Mouse (Mus musculus): ENCODE measurements around the gene Rab5c. TPM values are rescaled to one million over a fixed set of nuclear protein-coding genes. Genes with fewer than 3 reads are reported as not detected.

Rab5c gene
- polyA plus RNA-seq, 1 experiment from 2014 or later, result 142 TPM

GRCm38 (mm10) chr11:100720345-100720744 lies 17.7 kb downstream of the Rab5c start:
- Histone ChIP-seq H3K4me2 (ENCODE audit: low read length) (no peak overlapping the region), H3K4me3 (ENCODE audit: low read depth, low read length) (no peak overlapping the region), H3K27ac (ENCODE audit: low read depth, low read length) (no peak overlapping the region), H3K9ac (ENCODE audit: low read length) (no peak overlapping the region), H3K4me1 (ENCODE audit: control insufficient read depth, insufficient read depth, low read length) (no peaks in the 10 kb centered on the region), H3K9me3 (replicated peaks; ENCODE audit: control insufficient read depth, low read length) (no peaks in the 10 kb centered on the region), H3K27me3 (replicated peaks; ENCODE audit: control insufficient read depth, insufficient read depth, low read length) (no peaks in the 10 kb centered on the region), H3K36me3 (ENCODE audit: control insufficient read depth, insufficient read depth, low read length) (peaks cover 46% of the 10 kb centered on the region)
- no peak for DNase-seq (ENCODE audit: low spot score)
- ATAC-seq, result no peak
- WGBS, result 80% methylated on average over 5 of the region's 5 CpGs

- Histone ChIP-seq H3K36me3 (ENCODE audit: control insufficient read depth, insufficient read depth, low read length) (peaks cover 50% of the 10 kb centered on the region), H3K4me1 (ENCODE audit: control insufficient read depth, insufficient read depth, low read length) (no peaks in the 10 kb centered on the region), H3K4me2 (ENCODE audit: low read length) (no peak overlapping the region), H3K9ac (ENCODE audit: low read length) (no peak overlapping the region), H3K27me3 (replicated peaks; ENCODE audit: control insufficient read depth, insufficient read depth, low read length) (no peaks in the 10 kb centered on the region), H3K9me3 (replicated peaks; ENCODE audit: control insufficient read depth, low read length) (no peaks in the 10 kb centered on the region), H3K4me3 (ENCODE audit: low read depth, low read length) (no peak overlapping the region), H3K27ac (ENCODE audit: low read depth, low read length) (no peak overlapping the region)
- no peak for DNase-seq (ENCODE audit: low spot score)
- WGBS, result 93% methylated on average over 11 of the region's 11 CpGs
- ATAC-seq, result no peak
Measured at GRCm38 (mm10) chr11:100719893-100720292, 18.1 kb downstream of the Rab5c start.

DNA sequence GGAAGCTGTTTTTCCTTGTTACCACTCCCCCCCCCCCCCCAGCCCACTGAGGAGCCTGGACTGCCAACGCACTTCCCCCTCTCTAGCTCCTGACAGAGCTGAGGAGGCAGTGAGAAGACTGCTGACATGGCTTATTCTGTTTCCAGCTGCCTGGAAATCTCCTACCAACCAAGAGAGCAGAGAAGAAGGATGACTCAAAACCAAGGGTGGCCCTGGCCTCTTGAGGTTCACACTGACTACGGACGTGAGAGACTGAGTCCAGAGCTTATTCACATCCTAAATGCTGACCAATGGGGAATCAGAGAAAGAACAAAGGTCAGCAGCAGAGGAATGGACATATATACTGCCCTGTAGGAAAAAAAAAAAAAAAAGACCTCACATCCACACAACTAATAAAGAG lies 18.7 kb downstream of the Rab5c start:
- Histone ChIP-seq H3K36me3 (ENCODE audit: control insufficient read depth, insufficient read depth, low read length) (peaks cover 53% of the 10 kb centered on the region), H3K9me3 (replicated peaks; ENCODE audit: control insufficient read depth, low read length) (no peaks in the 10 kb centered on the region), H3K27me3 (replicated peaks; ENCODE audit: control insufficient read depth, insufficient read depth, low read length) (no peaks in the 10 kb centered on the region), H3K4me2 (ENCODE audit: low read length) (no peak overlapping the region), H3K4me3 (ENCODE audit: low read depth, low read length) (no peak overlapping the region), H3K4me1 (ENCODE audit: control insufficient read depth, insufficient read depth, low read length) (no peaks in the 10 kb centered on the region), H3K9ac (ENCODE audit: low read length) (no peak overlapping the region), H3K27ac (ENCODE audit: low read depth, low read length) (no peak overlapping the region)
- ATAC-seq (no peak), DNase-seq (ENCODE audit: low spot score) (no peak)
- 97% methylated on average over 3 of the region's 3 CpGs for whole genome bisulfite sequencing

- H3K27ac ChIP-seq (ENCODE audit: low read depth, low read length), result no peak overlapping the region
- no peak overlapping the region for H3K4me2 ChIP-seq (ENCODE audit: low read length)
- WGBS, result 90% methylated on average over 4 of the region's 4 CpGs
- H3K4me1 ChIP-seq (ENCODE audit: control insufficient read depth, insufficient read depth, low read length), result peaks cover 3% of the 10 kb centered on the region
- H3K27me3 ChIP-seq (replicated peaks; ENCODE audit: control insufficient read depth, insufficient read depth, low read length), result no peaks in the 10 kb centered on the region
- H3K9ac ChIP-seq (ENCODE audit: low read length), result no peak overlapping the region
- ATAC-seq (no peak), DNase-seq (ENCODE audit: low spot score) (no peak)
- H3K36me3 ChIP-seq (ENCODE audit: control insufficient read depth, insufficient read depth, low read length), result peaks cover 53% of the 10 kb centered on the region
- no peaks in the 10 kb centered on the region for H3K9me3 ChIP-seq (replicated peaks; ENCODE audit: control insufficient read depth, low read length)
- no peak overlapping the region for H3K4me3 ChIP-seq (ENCODE audit: low read depth, low read length)
Measured at GRCm38 (mm10) chr11:100718866-100719265, 19.1 kb downstream of the Rab5c start.

- no peak overlapping the region for H3K9ac ChIP-seq (ENCODE audit: low read length)
- no peaks in the 10 kb centered on the region for H3K27me3 ChIP-seq (replicated peaks; ENCODE audit: control insufficient read depth, insufficient read depth, low read length)
- 93% methylated on average over 7 of the region's 7 CpGs for WGBS
- H3K36me3 ChIP-seq (ENCODE audit: control insufficient read depth, insufficient read depth, low read length), result peaks cover 53% of the 10 kb centered on the region
- no peak overlapping the region for H3K4me2 ChIP-seq (ENCODE audit: low read length)
- DNase-seq (ENCODE audit: low spot score) (no peak), ATAC-seq (no peak)
- H3K9me3 ChIP-seq (replicated peaks; ENCODE audit: control insufficient read depth, low read length), result no peaks in the 10 kb centered on the region
- no peak overlapping the region for H3K27ac ChIP-seq (ENCODE audit: low read depth, low read length)
- H3K4me3 ChIP-seq (ENCODE audit: low read depth, low read length), result no peak overlapping the region
- H3K4me1 ChIP-seq (ENCODE audit: control insufficient read depth, insufficient read depth, low read length), result peaks cover 5% of the 10 kb centered on the region
Measured at GRCm38 (mm10) chr11:100718462-100718861, 19.6 kb downstream of the Rab5c start.

GRCm38 (mm10) chr11:100716649-100717048 lies 21.4 kb downstream of the Rab5c start:
- Histone ChIP-seq H3K9me3 (replicated peaks; ENCODE audit: control insufficient read depth, low read length) (no peaks in the 10 kb centered on the region), H3K4me1 (ENCODE audit: control insufficient read depth, insufficient read depth, low read length) (peaks cover 9% of the 10 kb centered on the region), H3K4me3 (ENCODE audit: low read depth, low read length) (no peak overlapping the region), H3K9ac (ENCODE audit: low read length) (no peak overlapping the region), H3K27ac (ENCODE audit: low read depth, low read length) (no peak overlapping the region), H3K27me3 (replicated peaks; ENCODE audit: control insufficient read depth, insufficient read depth, low read length) (no peaks in the 10 kb centered on the region), H3K36me3 (ENCODE audit: control insufficient read depth, insufficient read depth, low read length) (peaks cover 50% of the 10 kb centered on the region), H3K4me2 (ENCODE audit: low read length) (no peak overlapping the region)
- WGBS, result 78% methylated on average over 3 of the region's 3 CpGs
- DNase-seq (ENCODE audit: low spot score) (no peak), ATAC-seq (no peak)

GRCm38 (mm10) chr11:100714948-100715347 lies 23.1 kb downstream of the Rab5c start:
- 71% methylated on average over 6 of the region's 6 CpGs for WGBS
- no peak overlapping the region for H3K4me3 ChIP-seq (ENCODE audit: low read depth, low read length)
- peaks cover 14% of the 10 kb centered on the region for H3K4me1 ChIP-seq (ENCODE audit: control insufficient read depth, insufficient read depth, low read length)
- peaks cover 58% of the 10 kb centered on the region for H3K36me3 ChIP-seq (ENCODE audit: control insufficient read depth, insufficient read depth, low read length)
- no peaks in the 10 kb centered on the region for H3K27me3 ChIP-seq (replicated peaks; ENCODE audit: control insufficient read depth, insufficient read depth, low read length)
- H3K9ac ChIP-seq (ENCODE audit: low read length), result no peak overlapping the region
- no peak overlapping the region for H3K27ac ChIP-seq (ENCODE audit: low read depth, low read length)
- DNase-seq (ENCODE audit: low spot score), result no peak
- H3K4me2 ChIP-seq (ENCODE audit: low read length), result no peak overlapping the region
- no peak for ATAC-seq
- no peaks in the 10 kb centered on the region for H3K9me3 ChIP-seq (replicated peaks; ENCODE audit: control insufficient read depth, low read length)

- H3K36me3 ChIP-seq (ENCODE audit: control insufficient read depth, insufficient read depth, low read length), result peaks cover 57% of the 10 kb centered on the region
Measured at GRCm38 (mm10) chr11:100714534-100714915, 23.5 kb downstream of the Rab5c start.

DNA sequence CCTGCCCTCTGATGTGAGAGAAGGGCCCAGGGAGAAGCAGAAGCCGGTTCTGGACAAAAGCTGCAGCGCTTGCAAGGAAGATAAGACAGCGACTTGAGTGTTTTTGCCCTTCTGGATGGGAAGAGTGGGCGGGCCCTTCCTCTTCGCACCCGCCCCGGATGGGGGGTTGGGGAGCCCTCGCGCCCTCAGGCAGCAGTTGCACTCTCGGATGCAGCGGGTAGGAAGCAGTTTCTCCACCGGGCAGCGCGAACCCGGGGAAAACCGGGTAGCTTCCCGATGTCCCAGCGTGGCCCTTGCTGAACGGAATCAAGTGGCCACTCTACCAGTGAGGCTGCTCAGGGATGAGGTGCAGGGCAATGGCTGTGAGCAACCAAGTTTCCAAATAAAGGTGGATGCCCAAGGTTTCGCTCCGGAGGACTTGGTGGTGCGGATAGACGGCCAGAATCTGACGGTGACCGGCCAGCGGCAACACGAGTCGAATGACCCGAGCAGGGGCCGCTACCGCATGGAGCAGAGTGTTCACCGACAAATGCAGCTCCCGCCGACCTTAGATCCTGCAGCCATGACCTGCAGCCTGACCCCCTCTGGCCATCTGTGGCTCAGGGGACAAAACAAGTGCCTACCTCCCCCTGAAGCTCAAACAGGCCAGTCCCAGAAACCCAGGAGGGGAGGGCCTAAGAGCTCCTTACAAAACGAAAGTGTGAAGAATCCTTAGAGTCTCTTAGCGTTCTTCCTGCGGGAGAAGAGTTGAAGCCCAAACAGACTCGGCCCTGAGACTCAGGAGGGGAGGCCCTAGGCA lies 24.1 kb downstream of the Rab5c start, which contains the start of gene Hspb9:
Hspb9 (plus strand) TSS at position 116 of the 799 bp plus-strand sequence.
- peaks cover 59% of the 10 kb centered on the region for H3K36me3 ChIP-seq (ENCODE audit: control insufficient read depth, insufficient read depth, low read length)
- H3K4me2 ChIP-seq (ENCODE audit: low read length), result peak within 1 kb of the TSS; percentile 31
- H3K9ac ChIP-seq (ENCODE audit: low read length), result peak within 1 kb of the TSS; percentile 54; the same call in 1 of the 2 replicates
- no peak for ATAC-seq
- H3K27me3 ChIP-seq (replicated peaks; ENCODE audit: control insufficient read depth, insufficient read depth, low read length), result no peaks in the 10 kb centered on the region
- DNase-seq (ENCODE audit: low spot score), result peak; percentile 39
- 8% methylated on average over 38 of the region's 38 CpGs for WGBS
- peaks cover 14% of the 10 kb centered on the region for H3K4me1 ChIP-seq (ENCODE audit: control insufficient read depth, insufficient read depth, low read length)
- H3K4me3 ChIP-seq (ENCODE audit: low read depth, low read length), result no peak within 1 kb of the TSS
- no peak within 1 kb of the TSS for H3K27ac ChIP-seq (ENCODE audit: low read depth, low read length)
- no peaks in the 10 kb centered on the region for H3K9me3 ChIP-seq (replicated peaks; ENCODE audit: control insufficient read depth, low read length)

More at GRCm38 (mm10) chr11:100714534-100714915, 23.5 kb downstream of the Rab5c start:
- H3K4me3 ChIP-seq (ENCODE audit: low read depth, low read length), result no peak overlapping the region
- H3K4me1 ChIP-seq (ENCODE audit: control insufficient read depth, insufficient read depth, low read length), result peaks cover 14% of the 10 kb centered on the region
- H3K9ac ChIP-seq (ENCODE audit: low read length), result no peak overlapping the region
- no peaks in the 10 kb centered on the region for H3K9me3 ChIP-seq (replicated peaks; ENCODE audit: control insufficient read depth, low read length)
- H3K27me3 ChIP-seq (replicated peaks; ENCODE audit: control insufficient read depth, insufficient read depth, low read length), result no peaks in the 10 kb centered on the region
- H3K4me2 ChIP-seq (ENCODE audit: low read length), result no peak overlapping the region
- H3K27ac ChIP-seq (ENCODE audit: low read depth, low read length), result no peak overlapping the region
- ATAC-seq, result 0 out of 2 replicates have a peak, but pooled peaks have one; percentile 13
- 46% methylated on average over 6 of the region's 6 CpGs for WGBS
- peak; percentile 78 for DNase-seq (ENCODE audit: low spot score)

All from forebrain, embryonic 14.5 days (tissue).